Mouse (Mus musculus) small intestine, adult 2 months (tissue): ENCODE measurements around the gene Prom2. TPM values are rescaled to one million over a fixed set of nuclear protein-coding genes. Genes with fewer than 3 reads are reported as not detected.

ENCODE experiments used
- H3K27ac ChIP-seq: fragments of 200-500 bp; 2 replicates; pipeline ENCODE4 v1.5.1; 2012; ENCODE audit warnings: low read depth, low read length, control low read depth, inconsistent platforms; ENCODE audit not compliant: insufficient read depth
- H3K27me3 ChIP-seq: fragments of 200-500 bp; 2 replicates; pipeline ENCODE4 v1.6.1; 2012; ENCODE audit warnings: mild to moderate bottlenecking, moderate library complexity, low read length, inconsistent platforms; ENCODE audit not compliant: control insufficient read depth, insufficient read depth
- H3K36me3 ChIP-seq: fragments of 200-500 bp; 2 replicates; pipeline ENCODE4 v1.6.1; 2012; ENCODE audit warnings: mild to moderate bottlenecking, low read length, control low read depth, inconsistent platforms; ENCODE audit not compliant: control insufficient read depth, insufficient read depth
- H3K4me1 ChIP-seq: fragments of 200-500 bp; 2 replicates; pipeline ENCODE4 v1.6.1; 2012; ENCODE audit warnings: low read length, inconsistent platforms, mixed read lengths; ENCODE audit not compliant: control insufficient read depth, insufficient read depth, insufficient read length
- H3K4me3 ChIP-seq: fragments of 200-500 bp; 2 replicates; pipeline ENCODE4 v1.5.1; 2012; ENCODE audit warnings: low read depth, mild to moderate bottlenecking, control low read depth, inconsistent platforms, low read length, moderate library complexity
- CTCF ChIP-seq: fragments of 200-500 bp; IDR thresholded peaks from 2 replicates; pipeline ENCODE4 v1.5.1; 2012; ENCODE audit warnings: low read depth, mild to moderate bottlenecking, control low read depth, inconsistent platforms, low read length, moderate library complexity, mixed read lengths; ENCODE audit not compliant: insufficient replicate concordance, insufficient read length; ENCODE audit errors: extremely low read depth
- POLR2A ChIP-seq: fragments of 200-500 bp; IDR thresholded peaks from 2 replicates; pipeline ENCODE4 v1.6.1; 2012; ENCODE audit warnings: low read depth, mild to moderate bottlenecking, control low read depth, inconsistent platforms, low read length, moderate library complexity
- WGBS: fragments of 180-500 bp; shearing (Covaris S2); methylation state at CpG from one replicate; pipeline ENCODE4 v1.1.7; 2018; 5-methylcytosine and 5-hydroxymethylcytosine counted together
- polyA plus RNA-seq: library from polyadenylated mRNA; depleted of rRNA; stranded (reverse); fragments of >200 nt; gene quantifications from 2 replicates; pipeline ENCODE4 v1.2.3, GENCODE M21; 2012

Gene Prom2
- polyA plus RNA-seq, 1 experiment: 0.71 TPM

DNA sequence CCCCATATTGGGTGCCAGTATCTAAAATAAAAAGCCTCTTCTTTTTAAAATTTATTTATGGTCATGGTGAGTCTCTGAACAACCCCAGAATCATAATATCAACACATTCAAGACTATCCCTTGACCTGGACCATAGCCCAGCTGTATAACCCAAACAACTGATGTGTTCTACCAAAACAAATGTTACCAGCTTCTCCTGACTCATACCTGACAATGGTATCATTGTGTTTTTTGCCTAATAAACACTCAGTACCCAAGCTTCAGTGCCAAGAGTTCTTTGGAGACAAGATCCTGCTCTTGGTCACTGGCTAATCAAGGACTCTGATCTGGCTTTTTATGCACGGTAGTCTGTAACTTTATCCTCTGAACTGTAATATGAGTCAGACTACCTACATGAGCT is 32.1 kb upstream of the Prom2 start:
- H3K36me3 ChIP-seq: peaks cover 7% of the 10 kb centered on the region
- WGBS: 31% methylated on average over 1 of the region's 1 CpGs
- H3K27ac ChIP-seq: no peak overlapping the region
- H3K4me1 ChIP-seq: no peaks in the 10 kb centered on the region
- TF ChIP-seq POLR2A (no peak), CTCF (no peak)
- no peak overlapping the region for H3K4me3 ChIP-seq
- no peaks in the 10 kb centered on the region for H3K27me3 ChIP-seq

DNA sequence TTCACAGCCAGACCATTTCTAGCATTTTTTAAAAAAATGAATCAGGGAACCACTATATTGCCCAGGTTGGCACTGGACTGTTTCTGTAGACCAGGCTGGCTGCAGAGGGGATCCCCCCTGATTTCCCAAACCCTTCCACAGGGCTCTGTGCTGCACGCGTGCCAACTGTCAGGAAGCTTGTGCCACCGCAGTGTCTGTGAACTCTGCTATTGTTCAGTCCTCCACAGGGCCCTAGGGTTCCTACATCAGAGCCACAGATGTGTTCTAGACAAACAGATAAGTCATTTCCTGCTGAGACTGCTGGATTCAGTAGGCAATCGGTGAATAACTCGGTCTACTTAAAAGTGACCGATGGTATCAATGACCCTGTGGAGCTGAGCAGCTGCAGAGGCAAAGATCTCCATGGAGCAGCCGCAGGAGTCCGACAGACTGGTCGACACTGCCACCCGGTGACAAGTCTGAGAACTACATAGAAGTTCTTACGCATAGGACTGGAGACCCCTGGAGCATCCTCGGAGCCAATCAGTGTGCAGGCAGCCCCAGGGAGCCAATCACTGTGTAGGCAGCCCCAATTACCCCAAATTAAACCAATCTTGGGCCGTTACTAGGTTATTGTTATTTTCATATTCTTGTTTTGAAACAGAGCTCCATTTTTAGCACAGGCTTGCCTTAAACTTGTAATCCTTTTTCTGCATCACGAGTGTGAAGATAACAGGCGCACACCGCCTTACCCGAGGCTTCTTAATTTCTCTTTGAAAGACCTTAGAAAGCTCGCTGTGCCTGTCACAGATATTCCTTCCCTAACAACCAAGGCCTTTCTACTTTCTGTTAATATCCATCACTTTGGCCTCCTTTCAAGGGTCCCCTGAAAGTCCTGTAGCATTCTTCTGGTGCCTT is 18.1 kb upstream of the Prom2 start:
- WGBS: 13% methylated on average over 18 of the region's 18 CpGs
- H3K4me3 ChIP-seq: no peak overlapping the region
- no peak overlapping the region for H3K27ac ChIP-seq
- H3K27me3 ChIP-seq: peaks cover 5% of the 10 kb centered on the region; the same call in 1 of the 2 replicates
- H3K36me3 ChIP-seq: no peaks in the 10 kb centered on the region
- peak; percentile 76; the same call in 1 of the 2 replicates for TF ChIP-seq CTCF
- TF ChIP-seq POLR2A: no peak
- no peaks in the 10 kb centered on the region for H3K4me1 ChIP-seq

DNA sequence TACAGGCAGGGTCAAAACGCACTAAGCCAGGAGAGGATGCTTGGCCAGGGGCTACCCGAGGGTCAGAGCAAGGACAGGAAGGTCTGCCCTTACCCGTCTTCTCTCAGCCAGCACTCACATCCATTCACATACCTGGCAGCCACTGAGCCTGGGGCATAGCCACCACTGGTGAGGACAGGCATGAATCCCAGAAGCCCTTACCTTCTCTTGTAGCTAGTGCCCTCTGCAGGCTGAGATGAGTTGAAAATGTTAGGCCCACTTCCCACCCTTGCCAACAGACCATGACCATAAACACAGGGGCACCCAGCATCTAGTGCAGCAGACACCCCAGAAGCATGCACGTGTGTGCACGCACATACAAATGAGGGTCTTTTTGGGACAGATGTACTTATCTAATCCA is 9.8 kb upstream of the Prom2 start:
- TF ChIP-seq CTCF (no peak), POLR2A (no peak)
- Histone ChIP-seq H3K36me3 (no peaks in the 10 kb centered on the region), H3K27me3 (no peaks in the 10 kb centered on the region), H3K4me1 (no peaks in the 10 kb centered on the region), H3K27ac (no peak overlapping the region), H3K4me3 (no peak overlapping the region)
- WGBS: 61% methylated on average over 5 of the region's 5 CpGs

DNA sequence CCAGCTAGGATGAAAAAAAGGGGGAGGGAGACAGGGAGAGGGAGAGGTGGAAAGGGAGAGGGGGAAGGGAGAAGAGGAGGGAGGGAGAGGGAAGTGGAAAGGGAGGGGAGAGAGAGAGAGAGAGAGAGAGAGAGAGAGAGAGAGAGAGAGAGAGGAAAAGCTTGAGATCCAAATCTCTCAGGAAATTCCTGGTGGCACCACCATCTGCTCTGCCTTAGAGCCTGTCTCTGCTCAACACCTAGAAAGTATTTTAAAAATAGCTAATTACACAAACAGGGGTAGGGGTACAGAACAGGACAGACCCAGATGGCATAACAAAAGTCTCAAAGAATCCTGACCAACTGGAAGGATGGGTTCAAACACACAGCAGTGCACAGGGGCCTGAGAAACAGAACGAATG is 9.2 kb upstream of the Prom2 start:
- Histone ChIP-seq H3K36me3 (no peaks in the 10 kb centered on the region), H3K27ac (no peak overlapping the region), H3K4me3 (no peak overlapping the region), H3K4me1 (no peaks in the 10 kb centered on the region), H3K27me3 (no peaks in the 10 kb centered on the region)
- TF ChIP-seq POLR2A (no peak), CTCF (no peak)
- 59% methylated on average over 1 of the region's 1 CpGs for WGBS

DNA sequence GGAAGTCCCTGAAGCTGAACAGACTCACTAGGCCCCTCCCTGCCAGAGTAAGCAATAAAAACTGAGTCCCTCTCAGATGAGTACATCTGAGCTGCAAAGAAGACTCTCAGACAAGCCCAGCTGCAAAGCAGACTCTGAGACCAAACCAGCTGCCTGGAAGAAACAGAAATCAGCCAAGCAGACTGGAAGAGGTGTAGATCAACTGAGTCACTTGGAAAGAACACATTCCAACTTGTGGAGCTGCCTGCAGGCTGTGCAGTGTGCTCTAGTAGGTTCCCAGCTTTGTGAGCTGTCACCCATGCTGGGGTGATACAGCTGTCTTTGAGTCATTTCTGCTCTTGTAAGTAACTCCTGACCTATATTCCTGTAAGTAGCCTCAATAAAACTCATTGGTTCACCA is 8.4 kb upstream of the Prom2 start:
- TF ChIP-seq POLR2A: no peak
- no peak for TF ChIP-seq CTCF
- H3K27ac ChIP-seq: no peak overlapping the region
- no peaks in the 10 kb centered on the region for H3K36me3 ChIP-seq

DNA sequence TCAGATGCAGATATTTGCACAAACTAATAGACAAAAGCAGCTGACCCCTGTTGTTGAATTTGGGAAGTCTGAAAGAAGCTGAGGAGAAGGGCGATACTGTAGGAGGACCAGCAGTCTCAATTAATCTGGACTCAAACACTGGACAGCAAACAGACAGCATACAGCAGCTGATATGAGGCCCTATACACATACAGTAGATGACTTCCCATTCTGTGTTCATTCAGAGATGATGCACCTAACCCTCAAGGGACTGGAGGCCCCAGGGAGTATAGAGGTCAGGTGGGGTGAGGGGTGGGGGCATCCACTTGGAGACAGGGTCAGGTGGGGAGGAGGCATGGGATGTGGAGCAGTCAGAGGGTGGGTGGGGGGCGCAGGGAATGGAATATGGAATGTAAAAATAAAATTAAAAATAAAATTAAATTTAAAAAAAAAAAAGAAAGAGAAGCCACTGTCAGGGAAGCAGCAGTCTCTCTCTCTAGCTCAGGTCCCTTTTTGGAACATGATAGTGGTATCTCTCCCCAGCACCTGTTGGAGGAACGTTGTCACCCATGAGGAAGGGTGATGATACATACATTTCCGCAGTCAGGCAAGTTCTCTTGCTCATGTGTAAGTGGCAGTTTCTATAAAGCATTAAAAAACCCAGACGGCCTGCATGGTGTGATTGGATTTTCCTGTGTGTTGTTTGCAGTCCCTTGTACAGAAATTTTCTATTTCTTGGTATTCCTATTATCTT is 7.2 kb upstream of the Prom2 start:
- whole genome bisulfite sequencing: 63% methylated on average over 5 of the region's 5 CpGs
- H3K4me1 ChIP-seq: no peaks in the 10 kb centered on the region
- TF ChIP-seq POLR2A (no peak), CTCF (no peak)

More for the DNA sequence above, 8.4 kb upstream of the Prom2 start:
- no peaks in the 10 kb centered on the region for H3K27me3 ChIP-seq
- H3K4me3 ChIP-seq: no peak overlapping the region
- H3K4me1 ChIP-seq: no peaks in the 10 kb centered on the region

DNA sequence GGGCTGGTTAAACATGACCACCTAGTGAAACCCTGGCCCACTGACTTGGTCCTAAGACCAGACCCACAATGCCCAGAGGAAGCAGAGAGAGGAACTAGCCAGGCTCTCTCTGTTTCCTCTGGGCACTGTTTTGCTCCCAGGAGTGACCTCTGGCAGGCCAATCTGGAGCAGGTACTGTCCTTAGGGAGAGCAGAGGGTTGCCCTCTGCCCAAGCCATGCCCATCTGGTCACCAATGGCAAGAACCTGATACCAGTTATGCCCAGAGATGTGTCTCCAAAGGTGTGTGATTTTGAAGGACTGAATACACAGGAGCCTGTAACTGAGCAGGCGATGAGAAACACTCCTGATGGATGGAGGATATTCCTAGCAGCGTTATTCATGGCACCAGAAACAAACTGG is 430 bp upstream of the Prom2 start:
- Histone ChIP-seq H3K36me3 (no peaks in the 10 kb centered on the region), H3K4me3 (no peak overlapping the region), H3K27me3 (peaks cover 14% of the 10 kb centered on the region), H3K4me1 (0 out of 2 replicates have a peak, but pooled peaks cover 3% of the 10 kb centered on the region), H3K27ac (no peak overlapping the region)
- 88% methylated on average over 2 of the region's 2 CpGs for WGBS
- TF ChIP-seq POLR2A (no peak), CTCF (no peak)

More for the DNA sequence above, 7.2 kb upstream of the Prom2 start:
- Histone ChIP-seq H3K27me3 (no peaks in the 10 kb centered on the region), H3K4me3 (no peak overlapping the region), H3K27ac (no peak overlapping the region), H3K36me3 (no peaks in the 10 kb centered on the region)
